Mouse (Mus musculus) bone marrow, adult 2 months (tissue): ENCODE measurements around the gene Madcam1.

Source experiments
- CTCF ChIP-seq: fragments of 200-500 bp; IDR thresholded peaks from 2 replicates; pipeline ENCODE4 v1.5.1; 2011; ENCODE audit warnings: low read length, control low read depth; ENCODE audit not compliant: control insufficient read depth, insufficient read depth
- POLR2A ChIP-seq: fragments of 200-500 bp; IDR thresholded peaks from 2 replicates; pipeline ENCODE4 v1.6.1; 2011; ENCODE audit warnings: low read depth, mild to moderate bottlenecking, control low read depth, low read length, borderline replicate concordance; ENCODE audit not compliant: control insufficient read depth

DNA sequence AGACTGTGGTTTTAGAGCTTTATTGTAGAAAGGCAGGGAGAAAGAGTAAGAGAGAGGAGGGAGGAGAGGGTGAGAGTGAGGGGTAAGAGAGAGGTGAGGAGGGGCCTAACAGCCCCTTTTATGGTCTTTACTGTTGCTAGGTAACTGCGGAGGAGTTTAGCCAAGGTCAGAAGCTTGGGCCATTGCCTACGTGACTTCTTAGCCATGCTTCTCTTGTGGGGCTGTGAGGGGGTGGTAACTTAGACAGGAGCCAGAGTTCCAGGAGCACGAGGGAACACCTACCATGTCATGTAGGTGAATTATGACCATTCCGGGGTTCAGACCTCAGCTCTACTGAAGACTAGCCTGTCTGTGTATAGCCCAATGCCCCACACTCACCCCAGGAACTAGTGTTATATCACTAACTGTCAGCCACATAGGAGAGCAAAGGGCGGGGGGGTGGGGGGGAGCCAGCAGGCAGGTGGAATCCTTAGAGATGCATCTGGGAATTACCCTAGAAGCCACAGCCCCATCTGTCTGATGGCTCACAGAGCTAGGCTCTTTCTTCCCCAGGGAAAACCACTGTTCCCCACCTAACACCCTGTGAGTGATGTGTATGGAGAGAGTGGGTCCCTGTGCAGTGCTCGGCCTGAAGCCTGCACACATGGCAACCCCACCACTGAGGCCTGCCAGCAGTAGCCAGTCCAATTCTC, 7.2 kb downstream of the Madcam1 start:
- TF ChIP-seq CTCF (no peak), POLR2A (no peak)
